Mouse (Mus musculus): ENCODE results near the gene Svs3b.
"Not testable (repeated sequence)": the region's sequence is repeated elsewhere in the genome, so short reads cannot be mapped to it uniquely, and the experiment has no call there.

The Svs3b gene

GRCm38 (mm10) chr2:164256540-164256939 is at the start of gene Svs3b:
TSS of gene Svs3b (minus strand) at chr2:164256640.
- DNase-seq, result not testable (repeated sequence)

- DNase-seq, result not testable (repeated sequence)
Measured at GRCm38 (mm10) chr2:164288968-164289367, 32.5 kb upstream of the Svs3b start, which contains the start of gene Svs3a. TSS of gene Svs3a (plus strand) at chr2:164289268.

- DNase-seq, result no peak
Measured at GRCm38 (mm10) chr2:164278359-164278758, 21.9 kb upstream of the Svs3b start, which contains the start of gene Svs4. TSS of gene Svs4 (minus strand) at chr2:164278459.

- DNase-seq, result no peak
Measured at GRCm38 (mm10) chr2:164238366-164238765, 18.1 kb downstream of the Svs3b start, which contains the start of gene Svs2. TSS of gene Svs2 (minus strand) at chr2:164238466.

- no peak for DNase-seq
Measured at GRCm38 (mm10) chr2:164232671-164233070, 23.8 kb downstream of the Svs3b start.

- no peak for DNase-seq
Measured at GRCm38 (mm10) chr2:164228361-164229070, 27.9 kb downstream of the Svs3b start.

- no peak for DNase-seq
Measured at GRCm38 (mm10) chr2:164221522-164221921, 34.9 kb downstream of the Svs3b start, which contains the start of gene Wfdc15b. TSS of gene Wfdc15b (minus strand) at chr2:164221660.

GRCm38 (mm10) chr2:164219295-164219694 is 37.1 kb downstream of the Svs3b start:
- DNase-seq, result no peak

GRCm38 (mm10) chr2:164212711-164213110 is 43.7 kb downstream of the Svs3b start:
- no peak for DNase-seq

GRCm38 (mm10) chr2:164210892-164211291 is 45.5 kb downstream of the Svs3b start:
- DNase-seq, result no peak

- DNase-seq, result no peak
Measured at GRCm38 (mm10) chr2:164206676-164207075, 49.8 kb downstream of the Svs3b start.

GRCm38 (mm10) chr2:164206011-164206410 is 50.4 kb downstream of the Svs3b start:
- DNase-seq, result not testable (repeated sequence)
